In the genomic region with DNA sequence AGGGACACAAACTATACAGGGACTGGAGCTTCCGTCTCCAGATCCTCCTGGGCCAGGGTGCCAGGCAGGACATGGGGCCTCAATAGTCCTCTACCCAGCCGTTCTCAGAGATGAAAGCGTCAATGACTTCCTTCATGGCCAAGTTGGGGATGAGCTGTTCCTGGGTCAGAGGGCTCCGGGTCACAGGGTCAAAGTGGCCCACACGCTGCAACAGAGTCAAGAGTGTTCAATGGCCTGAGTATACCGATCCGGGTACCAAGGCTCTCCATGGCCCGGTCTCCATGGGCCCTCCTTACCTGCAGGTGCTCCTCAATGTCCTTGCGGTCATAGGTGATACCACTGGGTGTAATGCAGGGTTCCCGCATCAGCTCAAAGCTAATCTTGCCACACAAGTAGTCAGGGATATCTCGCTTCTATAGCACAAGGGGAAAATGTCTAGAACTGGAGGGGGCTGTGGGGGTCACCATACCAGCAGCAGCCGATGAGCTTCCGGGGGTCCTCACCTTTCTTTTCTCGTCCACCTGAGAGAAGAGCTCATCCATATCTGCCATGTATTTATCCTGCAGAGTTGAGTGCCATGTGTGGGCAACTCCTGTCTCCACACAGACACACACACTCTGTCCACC, we compare ENCODE assay signal across 8 mouse cellular contexts. TPM values are rescaled to one million over a fixed set of nuclear protein-coding genes. Genes with fewer than 3 reads are reported as not detected.
DNase-seq lines count a peak whose midpoint lies in the region; ATAC-seq and TF ChIP-seq lines count a peak whose summit lies in the region.

No protein-coding gene starts in this region.

- 81% methylated on average over 14 of the region's 14 CpGs for WGBS in lung, embryonic 16.5 days
- WGBS in lung, adult 2 months = 80% methylated on average over 14 of the region's 14 CpGs
- WGBS in limb, embryonic 15.5 days = 88% methylated on average over 14 of the region's 14 CpGs
- 83% methylated on average over 14 of the region's 14 CpGs for WGBS in stomach, embryonic 15.5 days

- H3K4me2 ChIP-seq in lung, embryonic 16.5 days (ENCODE audit: low read depth, low read length) = peak overlapping the region; percentile 91
- peak overlapping the region; percentile 86 for H3K4me2 ChIP-seq in limb, embryonic 15.5 days
- peak overlapping the region; percentile 95; the same call in 1 of the 2 replicates for H3K4me2 ChIP-seq in stomach, embryonic 15.5 days

- H3K27me3 ChIP-seq in erythroblast, embryonic 14.5 days (ENCODE audit: control insufficient read depth) = no peaks in the 10 kb centered on the region
- H3K27me3 ChIP-seq in lung, embryonic 16.5 days (ENCODE audit: control insufficient read depth, insufficient read depth, low read depth, low read length) = no peaks in the 10 kb centered on the region
- H3K27me3 ChIP-seq in limb, embryonic 15.5 days = no peaks in the 10 kb centered on the region
- no peaks in the 10 kb centered on the region for H3K27me3 ChIP-seq in stomach, embryonic 15.5 days (replicated peaks)

- H3K9ac ChIP-seq in lung, embryonic 16.5 days (ENCODE audit: low read length) = no peak overlapping the region
- H3K9ac ChIP-seq in limb, embryonic 15.5 days = 0 out of 2 replicates have a peak overlapping the region, but pooled peaks have one; percentile 81
- no peak overlapping the region for H3K9ac ChIP-seq in stomach, embryonic 15.5 days

- H3K36me3 ChIP-seq in erythroblast, embryonic 14.5 days (ENCODE audit: control insufficient read depth) = peaks cover 70% of the 10 kb centered on the region
- H3K36me3 ChIP-seq in lung, embryonic 16.5 days (ENCODE audit: control insufficient read depth, insufficient read depth, low read length) = peaks cover 14% of the 10 kb centered on the region
- H3K36me3 ChIP-seq in limb, embryonic 15.5 days = peaks cover 44% of the 10 kb centered on the region
- peaks cover 19% of the 10 kb centered on the region for H3K36me3 ChIP-seq in stomach, embryonic 15.5 days

- H3K4me1 ChIP-seq in erythroblast, embryonic 14.5 days (ENCODE audit: control insufficient read depth) = peaks cover 93% of the 10 kb centered on the region
- H3K4me1 ChIP-seq in lung, embryonic 16.5 days (replicated peaks; ENCODE audit: control insufficient read depth, insufficient read depth, low read length) = peaks cover 51% of the 10 kb centered on the region
- H3K4me1 ChIP-seq in lung, adult 2 months (ENCODE audit: control insufficient read depth, insufficient read depth, low read length) = peaks cover 24% of the 10 kb centered on the region
- peaks cover 65% of the 10 kb centered on the region for H3K4me1 ChIP-seq in limb, embryonic 15.5 days
- H3K4me1 ChIP-seq in stomach, embryonic 15.5 days = peaks cover 64% of the 10 kb centered on the region

- no peak for ATAC-seq in erythroblast, adult 5-6 weeks (replicated peaks; ENCODE audit: low FRiP score, poor library complexity, severe bottlenecking)
- ATAC-seq in lung, embryonic 16.5 days (ENCODE audit: low read depth) = no peak
- no peak for ATAC-seq in limb, embryonic 15.5 days (ENCODE audit: insufficient number of reproducible peaks, low FRiP score, low TSS enrichment, low read depth)
- no peak for ATAC-seq in stomach, embryonic 15.5 days (ENCODE audit: insufficient read depth, low FRiP score, low read depth)

- no peak overlapping the region for H3K27ac ChIP-seq in lung, embryonic 16.5 days (ENCODE audit: low read length)
- H3K27ac ChIP-seq in limb, embryonic 15.5 days = peak overlapping the region; percentile 3; the same call in 1 of the 2 replicates
- H3K27ac ChIP-seq in stomach, embryonic 15.5 days = no peak overlapping the region

- no peak for TF ChIP-seq CTCF in lung, adult 2 months (IDR thresholded peaks at IDR 0.05; ENCODE audit: insufficient read depth, low read length)

- no peaks in the 10 kb centered on the region for H3K9me3 ChIP-seq in erythroblast, embryonic 14.5 days (ENCODE audit: control insufficient read depth, low read length)
- H3K9me3 ChIP-seq in lung, embryonic 16.5 days (ENCODE audit: control insufficient read depth, low read length) = no peaks in the 10 kb centered on the region
- no peaks in the 10 kb centered on the region for H3K9me3 ChIP-seq in limb, embryonic 15.5 days
- H3K9me3 ChIP-seq in stomach, embryonic 15.5 days = no peaks in the 10 kb centered on the region

- no peak for TF ChIP-seq POLR2A in lung, adult 2 months (IDR thresholded peaks at IDR 0.05; ENCODE audit: borderline replicate concordance, extremely low read depth, low read depth, low read length)

- DNase-seq in lung, adult 2 months = no peak
- no peak for DNase-seq in spleen, postnatal 10 days (ENCODE audit: low spot score in 2 of 2)
- DNase-seq in spleen, postnatal 36 days (ENCODE audit: low spot score in 2 of 2) = no peak

- H3K4me3 ChIP-seq in erythroblast, embryonic 14.5 days (replicated peaks) = peak overlapping the region; percentile 81
- peak overlapping the region; percentile 85; the same call in 1 of the 2 replicates for H3K4me3 ChIP-seq in lung, embryonic 16.5 days (ENCODE audit: low read length)
- no peak overlapping the region for H3K4me3 ChIP-seq in lung, adult 2 months (replicated peaks; ENCODE audit: extremely low read depth, low read depth, low read length)
- peak overlapping the region; percentile 77 for H3K4me3 ChIP-seq in limb, embryonic 15.5 days
- peak overlapping the region; percentile 89; the same call in 1 of the 2 replicates for H3K4me3 ChIP-seq in stomach, embryonic 15.5 days (replicated peaks)

RNA-seq across cellular contexts. Expression of a gene that starts 2.3 kb away (rescaled TPM):
- polyA plus RNA-seq in erythroblast, embryonic 14.5 days (2012) = 0.31 and 0.65 TPM in 2 replicates
- 0.84 and 2.1 TPM in 2 replicates for total RNA-seq in erythroblast, adult 5-6 weeks (2015; ENCODE audit: low replicate concordance)
- total RNA-seq in erythroblast, adult 5-6 weeks (2017; ENCODE audit: low replicate concordance) = 3.9 and 6.7 TPM in 2 replicates
- polyA plus RNA-seq in lung, embryonic 16.5 days (2015; fragmentation: Nextera tagmentation; extraction: Ambion mirVana) = 55.4 and 57.2 TPM in 2 replicates
- polyA plus RNA-seq in lung, adult 2 months (2012; rRNA removed) = 55.1 and 65.2 TPM in 2 replicates
- polyA plus RNA-seq in limb, embryonic 15.5 days (2015; fragmentation: Nextera tagmentation; extraction: Ambion mirVana) = 47.2 and 48.9 TPM in 2 replicates
- polyA plus RNA-seq in stomach, embryonic 15.5 days (2015; fragmentation: Nextera tagmentation; extraction: Ambion mirVana) = 50.5 and 54.6 TPM in 2 replicates

RNA-seq across cellular contexts. Expression of a gene that starts 2.3 kb away (rescaled TPM):
- polyA plus RNA-seq in erythroblast, embryonic 14.5 days (2012) = 10.1 and 10.6 TPM in 2 replicates
- 15.0 and 28.0 TPM in 2 replicates for total RNA-seq in erythroblast, adult 5-6 weeks (2015; ENCODE audit: low replicate concordance)
- total RNA-seq in erythroblast, adult 5-6 weeks (2017; ENCODE audit: low replicate concordance) = 18.8 and 27.9 TPM in 2 replicates
- polyA plus RNA-seq in lung, embryonic 16.5 days (2015; fragmentation: Nextera tagmentation; extraction: Ambion mirVana) = 314 and 316 TPM in 2 replicates
- 131 and 160 TPM in 2 replicates for polyA plus RNA-seq in lung, adult 2 months (2012; rRNA removed)
- 346 and 387 TPM in 2 replicates for polyA plus RNA-seq in limb, embryonic 15.5 days (2015; fragmentation: Nextera tagmentation; extraction: Ambion mirVana)
- 312 and 319 TPM in 2 replicates for polyA plus RNA-seq in stomach, embryonic 15.5 days (2015; fragmentation: Nextera tagmentation; extraction: Ambion mirVana)

RNA-seq across cellular contexts. Expression of a gene that starts 6.2 kb away (rescaled TPM):
- 0.22 and 0.54 TPM in 2 replicates for polyA plus RNA-seq in erythroblast, embryonic 14.5 days (2012)
- not detected in 2 replicates for total RNA-seq in erythroblast, adult 5-6 weeks (2015; ENCODE audit: low replicate concordance)
- 4.7 TPM in 1 of 2 replicates, not detected in the other for total RNA-seq in erythroblast, adult 5-6 weeks (2017; ENCODE audit: low replicate concordance)
- polyA plus RNA-seq in lung, embryonic 16.5 days (2015; fragmentation: Nextera tagmentation; extraction: Ambion mirVana) = 0.68 and 1.5 TPM in 2 replicates
- 9.1 and 14.1 TPM in 2 replicates for polyA plus RNA-seq in lung, adult 2 months (2012; rRNA removed)
- 1.8 and 2.6 TPM in 2 replicates for polyA plus RNA-seq in limb, embryonic 15.5 days (2015; fragmentation: Nextera tagmentation; extraction: Ambion mirVana)
- polyA plus RNA-seq in stomach, embryonic 15.5 days (2015; fragmentation: Nextera tagmentation; extraction: Ambion mirVana) = 1.6 and 2.4 TPM in 2 replicates

RNA-seq across cellular contexts. Expression of a gene that starts 7.5 kb away (rescaled TPM):
- 0.32 and 0.68 TPM in 2 replicates for polyA plus RNA-seq in erythroblast, embryonic 14.5 days (2012)
- total RNA-seq in erythroblast, adult 5-6 weeks (2015; ENCODE audit: low replicate concordance) = 0.38 and 0.42 TPM in 2 replicates
- total RNA-seq in erythroblast, adult 5-6 weeks (2017; ENCODE audit: low replicate concordance) = 4.9 and 6.0 TPM in 2 replicates
- polyA plus RNA-seq in lung, embryonic 16.5 days (2015; fragmentation: Nextera tagmentation; extraction: Ambion mirVana) = 28.5 and 28.9 TPM in 2 replicates
- polyA plus RNA-seq in lung, adult 2 months (2012; rRNA removed) = 29.4 and 34.3 TPM in 2 replicates
- polyA plus RNA-seq in limb, embryonic 15.5 days (2015; fragmentation: Nextera tagmentation; extraction: Ambion mirVana) = 24.6 and 26.5 TPM in 2 replicates
- polyA plus RNA-seq in stomach, embryonic 15.5 days (2015; fragmentation: Nextera tagmentation; extraction: Ambion mirVana) = 24.3 and 25.5 TPM in 2 replicates

RNA-seq across cellular contexts. Expression of a gene that starts 10.6 kb away (rescaled TPM):
- polyA plus RNA-seq in erythroblast, embryonic 14.5 days (2012) = 0.68 and 1.1 TPM in 2 replicates
- total RNA-seq in erythroblast, adult 5-6 weeks (2015; ENCODE audit: low replicate concordance) = 0.84 TPM in 1 of 2 replicates, not detected in the other
- 2.6 TPM in 1 of 2 replicates, not detected in the other for total RNA-seq in erythroblast, adult 5-6 weeks (2017; ENCODE audit: low replicate concordance)
- polyA plus RNA-seq in lung, embryonic 16.5 days (2015; fragmentation: Nextera tagmentation; extraction: Ambion mirVana) = 1.9 and 2.3 TPM in 2 replicates
- 29.1 and 36.2 TPM in 2 replicates for polyA plus RNA-seq in lung, adult 2 months (2012; rRNA removed)
- 1.8 and 2.6 TPM in 2 replicates for polyA plus RNA-seq in limb, embryonic 15.5 days (2015; fragmentation: Nextera tagmentation; extraction: Ambion mirVana)
- polyA plus RNA-seq in stomach, embryonic 15.5 days (2015; fragmentation: Nextera tagmentation; extraction: Ambion mirVana) = 1.6 and 2.7 TPM in 2 replicates

Comparison
In these comparisons a context has a peak if more than half of its experiments do, and no peak if none do; other contexts are left out.
1. RNA of a gene that starts 2.3 kb away (polyA plus RNA-seq): 55.1 to 65.2 TPM in lung, adult 2 months, 55.4 to 57.2 TPM in lung, embryonic 16.5 days, 50.5 to 54.6 TPM in stomach, embryonic 15.5 days and 47.2 to 48.9 TPM in limb, embryonic 15.5 days; 0.31 to 0.65 TPM in erythroblast, embryonic 14.5 days; every median in the first group is over 10 times any median in the second.
2. RNA of a gene that starts 2.3 kb away (polyA plus RNA-seq): 346 to 387 TPM in limb, embryonic 15.5 days, 314 to 316 TPM in lung, embryonic 16.5 days, 312 to 319 TPM in stomach, embryonic 15.5 days and 131 to 160 TPM in lung, adult 2 months; 10.1 to 10.6 TPM in erythroblast, embryonic 14.5 days; every median in the first group is over 10 times any median in the second.
3. Peak in every context shown above with its lines, with median percentiles within 50 percentile points of each other: H3K4me2 ChIP-seq.